Mouse (Mus musculus) right cerebral cortex, adult 2 months (tissue): Measurements from ENCODE around the gene Abca14.

ENCODE experiments used
- DNase-seq, 2 experiments: peaks; one replicate each; pipeline ENCODE4 v3.0.0; 2021 to 2022; ENCODE audit warnings: low spot score in 2 of 2

Gene Abca14

DNA sequence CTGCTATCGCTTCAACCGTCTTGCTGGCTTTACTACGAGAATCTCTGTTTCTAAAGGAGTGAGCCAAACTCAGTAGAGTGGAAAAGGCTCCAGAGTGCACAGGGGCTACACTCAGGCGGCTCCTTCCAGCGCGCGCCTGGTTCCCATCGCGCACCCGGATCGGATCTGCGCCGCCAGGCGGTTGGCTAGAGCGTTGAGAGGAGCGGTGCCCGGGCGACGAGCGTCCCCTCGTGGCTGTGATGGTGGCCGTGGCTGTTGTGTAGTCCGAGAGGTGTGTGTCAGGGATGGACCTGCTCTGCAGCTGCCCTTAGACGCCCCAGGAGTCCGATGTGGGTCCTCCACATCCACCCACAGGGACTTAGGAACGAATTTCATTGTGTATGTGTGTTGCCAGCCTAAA is at the start of gene Abca14:
Gene Abca14 (plus strand): TSS at position 173 of the 400 bp plus-strand sequence.
- DNase-seq: peak; percentile 88 to 91

DNA sequence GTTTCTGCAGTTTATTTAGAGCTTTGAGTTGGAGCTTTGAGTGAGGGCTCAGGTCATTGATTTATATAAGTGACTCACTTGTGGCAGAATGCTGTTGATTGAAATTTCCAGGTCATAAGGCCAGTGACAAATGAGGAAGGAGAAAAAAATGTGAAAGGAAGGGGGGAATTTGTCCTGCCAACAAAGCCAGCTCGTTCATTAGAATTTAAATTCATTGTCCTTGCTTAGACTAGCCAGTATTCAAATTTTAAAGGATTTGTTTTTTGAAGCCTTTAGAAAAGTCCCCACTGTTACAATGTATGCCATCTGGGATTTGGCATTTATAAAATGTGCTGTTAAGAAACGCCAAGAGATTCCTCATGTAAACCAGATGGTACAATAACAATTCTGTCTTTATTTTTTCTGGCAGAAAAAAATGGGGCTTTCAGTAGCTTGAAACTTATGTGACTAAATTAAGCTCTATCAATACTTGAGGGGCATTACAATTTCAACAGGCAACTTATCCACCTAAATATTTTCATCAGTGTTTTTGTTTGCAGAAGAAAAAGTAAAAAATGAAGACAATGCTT is 46.8 kb upstream of the Abca14 start:
- DNase-seq: no peak

DNA sequence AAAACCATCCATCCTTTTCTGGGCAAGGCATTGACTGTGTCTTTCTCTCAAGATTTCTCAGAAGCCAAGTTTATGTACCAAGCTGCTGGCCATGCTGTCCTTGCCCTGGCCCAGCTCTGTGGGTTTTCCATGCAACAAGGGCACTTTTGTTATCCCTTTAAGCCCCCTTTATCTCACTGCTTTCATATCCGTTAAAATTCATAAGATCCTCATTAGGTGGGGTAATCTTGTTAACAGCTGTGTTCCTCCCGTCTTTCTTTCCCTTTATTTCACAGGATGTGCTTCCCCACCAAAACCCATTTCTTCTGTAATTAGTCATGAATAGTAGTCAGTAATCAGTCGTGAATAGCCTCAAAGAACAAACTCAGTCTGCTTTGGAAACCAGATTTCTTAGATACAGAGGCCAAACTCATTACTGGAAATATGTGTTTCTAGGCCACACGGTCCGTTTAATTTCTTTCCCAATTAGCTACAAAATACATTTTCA is 46.1 kb upstream of the Abca14 start:
- no peak for DNase-seq

DNA sequence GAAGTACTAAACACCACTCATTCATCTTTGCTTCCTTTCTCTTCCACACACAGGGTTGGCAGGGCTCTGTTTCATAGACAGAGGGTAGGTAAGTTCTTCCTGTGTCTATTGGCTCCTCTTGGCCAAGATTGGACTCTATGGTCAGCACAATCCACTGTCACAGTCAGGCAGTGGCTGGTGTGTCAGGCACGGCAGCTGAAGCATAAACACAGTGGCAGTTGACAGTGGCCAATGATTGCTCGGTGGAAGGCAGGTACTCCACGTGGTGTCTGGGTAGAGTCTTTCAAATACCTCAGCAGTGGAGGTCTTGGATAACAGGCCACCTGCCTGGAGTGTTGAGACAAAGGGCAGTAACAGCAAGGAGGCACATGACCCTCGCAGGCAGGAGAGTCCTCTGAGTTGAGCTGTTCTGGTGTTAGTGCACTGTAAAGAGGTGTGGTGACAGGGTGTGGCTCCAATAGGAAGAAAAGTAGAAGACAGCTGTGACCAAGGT is 45.6 kb upstream of the Abca14 start:
- no peak for DNase-seq

DNA sequence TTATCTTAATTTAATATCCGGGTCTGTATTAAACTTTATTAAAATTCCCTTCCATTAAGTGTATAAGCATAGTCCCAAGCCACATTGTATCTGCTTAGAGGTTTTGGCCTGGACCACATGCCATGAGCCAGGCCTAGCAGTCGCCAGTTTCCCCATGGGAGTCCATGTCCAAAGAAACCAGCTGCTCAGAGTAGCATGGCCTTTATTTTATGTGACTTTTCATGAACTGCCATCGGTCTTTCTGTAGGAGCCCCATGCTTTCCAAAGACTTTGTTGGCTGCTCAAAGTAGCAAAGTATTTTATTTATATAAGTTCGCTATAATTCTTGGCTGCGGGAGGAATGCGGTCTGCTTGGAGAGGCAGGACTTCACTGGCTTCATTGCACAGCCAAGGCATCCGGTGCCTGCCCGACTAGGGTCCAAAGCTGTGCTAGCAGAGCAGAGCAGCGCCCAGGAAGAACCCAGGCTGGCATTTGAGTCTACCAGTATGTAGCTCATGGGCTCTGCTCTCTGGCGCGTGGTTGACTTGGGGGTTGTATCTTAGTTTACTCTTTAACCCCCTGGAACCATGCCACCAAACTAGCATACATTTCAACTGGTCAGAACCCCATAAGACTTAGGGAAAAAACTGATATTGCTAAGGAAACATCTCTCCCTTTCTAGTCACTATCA is 40.0 kb upstream of the Abca14 start:
- DNase-seq: no peak

DNA sequence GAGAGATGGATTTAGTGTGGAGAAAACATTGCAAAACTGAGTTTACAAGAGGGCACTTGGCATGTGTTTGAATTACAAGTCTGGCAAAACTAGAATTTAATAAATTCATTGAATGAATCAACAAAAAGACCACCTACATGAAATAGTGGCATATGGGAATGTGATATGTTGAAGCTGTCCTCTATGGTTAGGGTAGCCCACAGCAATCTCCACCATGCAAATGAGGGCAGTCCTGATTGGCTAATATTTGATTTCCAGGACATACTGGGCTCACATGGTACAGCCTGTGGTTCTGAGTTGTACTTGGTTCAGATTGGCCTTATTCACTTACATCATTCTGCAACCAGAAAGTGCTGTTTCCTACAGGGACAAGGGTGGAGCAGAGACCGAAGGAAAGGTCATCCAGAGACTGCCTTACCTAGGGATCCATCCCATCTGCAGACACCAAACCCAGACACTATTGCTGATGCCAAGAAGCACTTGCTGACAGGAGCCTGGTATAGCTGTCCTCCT is 31.5 kb upstream of the Abca14 start:
- DNase-seq: no peak

DNA sequence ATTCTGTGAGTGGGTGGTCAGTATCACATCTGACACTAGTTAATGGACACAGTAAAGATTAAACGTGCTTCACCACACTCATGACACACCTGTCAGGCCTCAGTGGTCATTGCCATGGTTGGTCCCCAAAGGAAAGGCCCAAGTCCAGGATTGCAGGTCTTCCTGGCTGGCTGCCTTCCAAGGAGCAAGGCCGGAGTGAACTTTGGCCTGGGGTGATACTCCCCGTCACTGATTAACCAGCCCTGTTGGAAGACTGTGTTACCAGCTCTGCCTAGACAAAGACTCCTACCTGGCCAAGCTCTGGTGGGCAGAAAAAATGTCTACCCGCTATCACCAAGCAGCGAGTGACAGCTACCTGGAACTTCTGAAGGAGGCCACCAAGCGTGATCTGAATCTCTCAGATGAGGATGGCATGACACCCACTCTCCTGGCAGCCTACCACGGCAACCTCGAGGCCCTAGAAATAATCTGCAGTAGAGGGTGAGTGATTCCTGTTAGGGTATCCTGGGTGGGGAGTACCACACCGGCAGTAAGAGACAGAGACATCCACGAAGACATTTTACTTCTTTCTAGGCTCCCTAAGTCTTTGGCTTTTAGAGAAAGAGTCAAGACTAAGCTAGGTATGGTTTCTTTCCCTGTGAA is 30.0 kb upstream of the Abca14 start, which contains the start of gene Anks4b:
Gene Anks4b (plus strand): TSS at position 256 of the 642 bp plus-strand sequence.
- DNase-seq: no peak

DNA sequence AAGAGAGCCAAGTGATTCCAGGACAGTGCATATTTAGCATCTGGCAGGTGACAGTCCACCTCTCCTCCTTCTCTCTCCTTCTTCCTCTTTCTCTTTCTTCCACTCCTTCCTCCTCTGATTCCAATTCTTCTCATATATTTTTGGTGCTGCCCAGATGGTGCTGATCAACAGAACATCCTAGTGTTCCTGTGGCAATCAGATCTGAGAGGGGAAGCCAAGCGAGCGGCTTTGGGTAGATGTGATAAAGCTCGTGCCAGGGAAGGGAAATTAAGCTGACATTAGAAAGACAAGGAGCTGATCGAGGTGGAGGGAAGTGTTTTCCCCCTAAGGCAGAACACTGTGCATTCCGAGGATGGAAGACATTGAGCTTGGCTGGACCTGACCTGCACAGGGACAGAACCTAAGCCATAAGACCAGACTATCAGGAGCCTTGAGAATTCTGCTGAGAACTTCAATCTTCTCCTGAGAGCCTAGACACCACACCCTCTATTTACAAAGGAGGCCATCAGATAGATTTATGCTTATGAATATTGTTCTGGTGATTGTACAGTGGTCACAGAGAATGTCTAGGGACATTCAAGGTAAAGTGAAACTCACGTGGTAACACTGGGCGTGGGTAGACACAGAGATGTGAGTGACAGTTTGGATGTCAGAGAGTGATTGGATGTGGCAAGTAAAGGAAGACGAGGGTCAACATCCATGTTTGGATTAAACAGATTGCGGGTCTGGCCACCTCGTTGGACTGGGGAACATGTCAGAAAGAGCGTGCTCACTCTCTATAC is 28.8 kb upstream of the Abca14 start:
- peak in 1 of 2 experiments; percentile 20 for DNase-seq

DNA sequence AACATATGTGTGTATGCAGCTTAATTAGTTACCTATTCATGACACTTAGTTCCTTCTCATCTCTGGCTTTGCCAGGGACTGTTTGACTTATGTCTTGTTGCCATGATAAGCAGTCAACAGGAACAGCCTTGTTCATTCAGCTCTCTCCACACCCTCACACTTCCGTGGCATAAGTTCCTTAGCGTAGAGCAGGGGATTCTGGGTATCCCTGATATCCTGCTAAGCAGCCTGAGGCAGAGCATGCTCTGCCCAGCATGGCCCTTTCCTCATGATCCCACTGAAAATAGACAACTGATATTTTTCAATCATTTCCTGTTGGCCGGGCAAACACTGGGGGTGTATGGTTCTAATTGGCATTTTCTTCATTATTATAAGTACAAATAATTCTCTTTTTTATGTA is 26.1 kb upstream of the Abca14 start:
- DNase-seq: no peak

DNA sequence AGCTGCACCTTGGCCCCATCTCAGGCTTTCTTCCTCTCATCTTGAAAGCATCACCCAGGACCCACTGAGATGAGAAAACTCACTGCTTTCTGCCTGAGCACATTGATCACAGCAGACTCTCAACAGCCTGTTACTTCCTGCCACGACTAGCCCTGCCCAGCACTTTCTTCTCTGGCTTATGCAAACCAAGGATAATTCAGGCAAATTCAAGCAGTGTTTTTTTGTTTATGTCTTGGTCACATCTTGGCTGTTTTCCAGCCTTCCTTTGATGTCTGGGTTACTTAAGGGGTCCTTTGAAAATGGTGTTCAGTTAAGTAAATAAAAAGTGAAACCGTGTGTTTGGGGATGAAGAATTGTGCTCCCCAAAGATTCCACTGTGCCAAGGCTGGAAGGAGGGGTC is 24.8 kb upstream of the Abca14 start:
- DNase-seq: no peak

DNA sequence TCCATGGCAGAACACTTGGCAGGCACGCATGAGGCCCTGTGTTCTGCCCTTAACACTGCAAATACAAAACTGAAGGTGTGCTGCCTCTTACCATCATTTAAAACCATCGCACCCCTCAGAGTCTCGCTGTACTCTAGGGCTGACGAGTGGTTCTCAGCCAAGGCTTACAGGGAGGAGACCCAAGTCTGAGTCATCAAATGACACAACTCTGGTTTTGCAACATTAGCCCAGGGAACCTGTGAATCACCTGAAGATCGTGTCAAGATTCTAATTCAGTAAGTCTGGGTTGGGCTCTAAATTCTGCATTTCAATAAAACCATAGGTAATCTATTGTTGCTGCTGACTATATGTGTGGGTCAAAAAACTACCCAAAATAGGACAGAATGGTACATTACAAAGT is 23.2 kb upstream of the Abca14 start:
- DNase-seq: no peak

DNA sequence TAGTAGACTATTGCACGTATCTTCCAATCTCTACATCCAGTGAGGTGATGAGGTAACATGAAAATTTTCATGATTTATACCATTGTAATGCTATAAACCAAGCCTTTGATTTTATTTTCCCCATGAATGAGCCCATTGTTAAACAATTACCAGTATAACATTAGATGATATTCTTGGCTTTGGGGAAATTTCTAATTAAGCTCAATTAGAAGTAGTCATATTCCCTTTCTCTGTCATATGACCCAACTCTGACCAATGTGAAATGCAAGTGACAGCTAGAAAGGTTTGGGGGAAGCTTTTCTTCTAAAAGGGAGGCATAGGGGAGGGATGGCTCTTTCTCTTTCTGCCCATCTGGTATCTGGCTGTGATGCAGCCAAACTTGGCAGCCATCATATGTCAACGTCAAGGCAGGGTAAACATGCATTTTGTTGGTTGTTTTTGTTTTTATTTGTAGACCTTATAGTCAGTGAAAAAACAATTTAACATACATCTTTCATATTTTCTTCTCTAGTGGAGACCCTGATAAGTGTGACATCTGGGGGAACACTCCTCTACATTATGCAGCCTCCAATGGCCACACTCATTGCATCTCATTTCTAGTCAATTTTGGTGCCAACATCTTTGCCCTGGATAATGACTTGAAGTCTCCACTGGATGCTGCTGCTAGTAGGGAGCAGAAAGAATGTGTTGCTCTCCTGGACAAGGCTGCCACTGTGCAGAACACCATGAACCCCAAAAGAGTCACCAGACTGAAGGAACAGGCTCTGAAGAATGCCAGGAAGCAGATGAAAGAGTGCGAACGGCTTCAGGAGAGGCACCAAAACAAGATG is 22.1 kb upstream of the Abca14 start:
- no peak for DNase-seq

DNA sequence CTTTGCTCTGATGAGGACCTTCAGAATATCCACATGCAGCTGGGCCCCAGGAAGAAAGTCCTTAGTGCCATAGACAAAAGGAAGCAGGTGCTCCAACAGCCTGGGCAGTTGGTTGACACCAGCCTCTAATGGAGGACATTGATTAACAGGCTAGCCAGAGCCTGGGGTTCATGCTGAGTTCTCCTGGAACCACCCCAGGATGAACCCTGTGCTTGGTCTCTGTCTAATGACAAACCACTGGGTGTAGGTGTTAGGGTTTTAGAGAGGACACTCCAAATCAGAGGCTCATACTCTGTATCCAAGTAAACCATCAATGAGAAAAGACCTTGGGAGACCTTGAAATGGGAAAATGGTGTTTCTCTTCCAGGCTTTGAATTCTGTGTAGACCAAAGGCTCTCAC is 20.9 kb upstream of the Abca14 start:
- no peak for DNase-seq

DNA sequence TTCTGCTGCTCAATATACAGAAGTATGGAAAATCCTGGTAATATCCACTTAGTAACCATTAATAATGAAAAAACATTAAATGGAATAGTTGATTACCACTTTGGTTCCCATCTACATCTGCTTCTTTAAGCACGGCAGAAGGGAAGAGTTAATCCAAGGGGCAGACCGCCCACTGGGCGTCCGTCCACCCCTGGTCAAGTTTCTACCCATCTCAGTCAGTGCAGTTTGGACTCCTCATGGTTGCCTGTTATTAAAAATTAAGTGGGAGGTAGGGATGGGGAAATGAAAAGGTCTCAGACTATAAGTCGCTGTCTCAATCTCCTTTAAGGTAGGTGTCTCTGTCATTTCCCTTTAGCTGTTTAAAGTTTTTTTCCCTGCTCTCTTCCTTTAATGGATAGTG is 14.8 kb upstream of the Abca14 start:
- DNase-seq: no peak

DNA sequence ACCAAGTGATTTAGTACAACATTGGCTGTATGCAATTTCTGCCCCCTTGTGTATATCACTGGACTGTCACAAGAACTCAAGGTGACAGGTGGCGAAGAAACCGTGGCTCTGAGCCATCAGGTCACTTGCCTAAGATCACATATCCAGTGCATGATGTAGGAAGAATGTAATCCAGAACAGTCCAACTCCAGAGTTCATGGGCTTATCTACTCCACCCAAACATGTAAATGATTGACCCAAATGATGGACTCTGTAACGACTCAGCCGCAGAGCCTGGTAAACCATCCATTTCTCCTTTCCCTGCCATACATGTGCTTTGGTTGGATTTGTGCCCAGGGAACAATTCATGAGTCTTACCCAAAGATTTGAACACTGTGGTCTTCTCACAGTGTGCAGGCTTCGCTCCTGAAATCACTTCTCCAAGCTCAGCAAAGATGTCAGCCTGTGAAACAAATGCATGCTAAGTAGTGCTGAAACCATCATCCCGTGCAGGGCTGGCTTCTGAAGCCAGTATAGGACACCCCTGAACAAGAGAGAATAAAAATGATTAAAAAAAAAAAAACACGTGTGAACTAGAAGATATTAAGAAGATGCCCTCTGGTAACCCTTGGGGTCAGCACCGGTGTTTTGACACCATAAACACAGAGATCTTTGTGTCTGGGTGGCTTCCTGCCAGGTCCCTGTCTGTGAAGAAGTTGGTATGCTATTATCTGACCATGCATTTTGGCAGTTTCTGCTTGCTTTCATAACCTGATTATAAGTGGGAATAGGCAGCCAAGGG is 14.2 kb upstream of the Abca14 start:
- DNase-seq: no peak

DNA sequence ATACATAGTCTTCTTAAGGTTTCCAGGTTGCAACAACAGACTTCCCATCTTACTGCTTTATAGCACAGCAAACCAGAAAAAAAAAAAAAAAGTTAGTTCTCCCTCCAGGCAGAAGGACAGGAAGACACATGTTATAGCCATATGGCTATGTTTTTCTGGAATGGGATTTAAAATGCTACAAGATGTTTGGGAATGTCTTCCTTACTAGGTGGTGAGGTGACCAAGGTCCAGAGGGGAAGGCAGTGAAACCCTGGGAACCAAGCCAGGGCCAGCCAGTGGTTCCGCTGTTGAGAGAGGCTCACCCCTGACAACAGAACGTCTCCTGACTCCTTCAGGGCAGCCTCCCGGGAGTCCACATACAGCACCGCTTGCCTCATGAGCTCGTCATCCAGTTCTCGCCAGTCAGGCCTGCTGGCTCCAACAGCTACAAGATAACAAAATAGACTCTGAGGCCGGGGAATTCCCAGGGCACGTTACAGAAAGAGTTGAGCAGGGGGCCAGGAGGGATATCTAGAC is 13.6 kb upstream of the Abca14 start:
- DNase-seq: no peak

DNA sequence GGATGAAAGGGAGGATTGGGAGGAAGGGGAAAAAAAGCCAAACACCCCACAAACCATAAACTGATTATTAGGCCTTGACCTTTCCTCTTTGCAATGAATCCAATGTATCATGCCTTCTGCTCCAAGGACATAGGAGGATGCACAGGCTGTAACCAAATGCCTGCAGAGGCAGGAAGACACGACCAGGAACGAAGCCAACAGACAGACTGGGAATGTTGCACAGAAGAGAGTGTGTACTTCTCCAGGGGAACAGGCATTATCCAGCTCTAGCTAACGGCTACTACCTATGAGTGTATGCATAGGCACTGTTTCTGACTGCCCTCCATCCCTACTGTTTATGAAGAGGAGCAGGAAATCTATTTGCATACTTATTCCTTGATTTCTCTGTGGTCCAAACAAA is 11.6 kb upstream of the Abca14 start:
- DNase-seq: no peak

DNA sequence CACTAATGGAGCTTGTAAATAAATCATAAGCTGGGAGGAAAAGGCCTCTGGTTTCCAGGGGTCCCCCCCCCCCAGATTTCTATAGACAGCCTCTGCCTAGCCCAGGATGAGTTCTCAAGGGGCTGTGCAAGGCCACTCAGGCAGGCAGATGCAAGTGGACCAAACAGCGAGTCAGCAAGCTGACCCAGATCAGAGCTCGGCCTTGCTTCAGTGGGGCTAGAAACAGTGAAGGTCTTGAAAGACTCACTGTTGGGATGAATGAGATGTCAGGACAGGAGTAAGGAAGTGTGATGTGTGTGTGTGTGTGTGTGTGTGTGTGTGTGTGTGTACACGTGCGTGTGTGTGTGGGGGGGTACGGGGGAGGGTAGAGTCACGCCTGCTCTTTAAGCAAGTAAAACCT is 10.9 kb upstream of the Abca14 start:
- no peak for DNase-seq

DNA sequence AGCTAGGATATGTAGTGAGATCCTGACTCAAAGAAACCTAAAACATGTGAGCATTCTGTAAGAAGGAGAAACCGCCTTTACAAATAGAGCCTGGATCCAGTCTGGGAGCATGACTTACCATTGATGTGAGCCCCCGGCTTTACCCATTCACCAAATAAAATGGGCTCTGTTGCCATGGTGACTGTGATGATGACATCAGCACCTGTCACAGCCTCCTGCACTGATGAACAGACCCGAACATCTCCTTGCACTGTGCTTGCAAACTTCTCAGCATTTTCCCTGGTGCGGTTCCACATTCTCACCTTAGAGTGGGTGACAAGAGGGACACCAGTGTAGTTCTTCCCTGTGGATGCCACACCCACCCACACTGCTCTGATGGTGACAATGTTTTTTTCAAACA is 8.6 kb upstream of the Abca14 start:
- no peak for DNase-seq

DNA sequence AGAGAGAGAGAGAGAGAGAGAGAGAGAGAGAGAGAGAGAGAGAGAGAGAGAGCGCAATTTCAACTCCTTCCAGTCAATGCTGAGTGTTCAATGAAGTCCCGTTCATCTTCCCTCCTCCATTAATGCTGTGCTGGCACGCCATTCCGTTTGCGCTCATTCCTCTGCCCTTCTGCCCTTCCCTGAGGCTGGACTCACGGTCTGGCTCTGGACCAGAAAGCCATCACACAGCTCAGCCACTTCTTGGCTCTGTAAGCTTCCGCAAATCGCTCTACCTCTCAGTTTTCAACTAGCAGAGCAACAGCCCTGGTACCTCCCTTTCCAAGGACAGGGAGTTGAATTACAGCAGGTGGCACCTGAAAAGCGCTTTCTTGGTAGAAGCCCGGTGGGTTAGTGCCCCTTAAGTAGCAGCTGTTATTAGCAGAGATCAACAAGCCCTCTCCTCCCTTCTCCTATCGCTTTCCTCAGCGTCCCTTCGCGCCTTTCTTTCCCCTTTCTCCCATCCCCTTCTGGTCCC is 2.5 kb upstream of the Abca14 start:
- no peak for DNase-seq
